ENCODE assay signal across 8 mouse cellular contexts in the genomic region with DNA sequence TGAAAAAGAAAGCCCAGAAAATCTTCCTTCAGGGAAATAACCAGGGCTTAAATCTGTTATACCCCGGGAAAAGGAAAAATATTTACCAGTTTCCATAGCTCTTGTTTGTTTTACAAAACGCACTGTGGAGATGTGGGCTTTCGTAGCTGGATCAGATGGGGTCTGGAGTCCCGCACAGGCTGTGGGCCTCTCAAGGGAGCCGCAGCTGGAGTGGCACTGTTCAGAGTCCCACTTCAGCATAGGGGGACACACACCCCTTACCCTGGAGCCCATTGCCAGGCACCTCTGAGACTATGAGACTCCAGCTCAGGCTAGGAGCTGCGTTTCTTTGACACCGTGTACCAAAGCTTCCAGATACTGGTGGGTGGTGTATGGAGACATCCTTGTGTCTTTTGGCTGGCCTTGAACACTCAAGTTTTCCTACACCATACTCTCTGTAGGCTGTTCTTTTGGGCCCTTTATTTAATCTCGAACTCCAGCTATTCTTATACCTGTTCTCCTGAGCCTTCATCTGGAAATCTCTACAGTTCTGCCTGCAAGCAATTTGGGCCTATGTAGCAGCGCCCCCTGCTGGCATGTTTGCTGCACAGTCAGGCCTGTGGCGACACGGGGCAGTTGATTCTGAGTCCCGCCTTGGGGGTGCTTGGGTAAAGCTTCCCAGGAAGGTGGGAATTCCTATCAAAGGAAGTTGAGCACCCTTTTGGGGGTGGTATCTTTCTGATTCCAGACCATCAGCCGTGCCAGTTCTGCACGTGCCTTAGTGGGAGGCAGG. TPM values are rescaled to one million over a fixed set of nuclear protein-coding genes. Genes with fewer than 3 reads are reported as not detected.
DNase-seq lines count a peak whose midpoint lies in the region; ATAC-seq and TF ChIP-seq lines count a peak whose summit lies in the region.

No protein-coding gene starts in this region.

- H3K36me3 ChIP-seq in heart, embryonic 12.5 days, result no peaks in the 10 kb centered on the region
- H3K36me3 ChIP-seq in forebrain, embryonic 15.5 days, result no peaks in the 10 kb centered on the region
- no peaks in the 10 kb centered on the region for H3K36me3 ChIP-seq in intestine, embryonic 15.5 days
- H3K36me3 ChIP-seq in stomach, postnatal 0 days (ENCODE audit: control insufficient read depth, insufficient read depth, low read length), result no peaks in the 10 kb centered on the region

- H3K9me3 ChIP-seq in heart, embryonic 12.5 days (replicated peaks), result no peaks in the 10 kb centered on the region
- H3K9me3 ChIP-seq in forebrain, embryonic 15.5 days, result no peaks in the 10 kb centered on the region
- H3K9me3 ChIP-seq in intestine, embryonic 15.5 days, result no peaks in the 10 kb centered on the region
- H3K9me3 ChIP-seq in stomach, postnatal 0 days (ENCODE audit: control insufficient read depth, low read length), result no peaks in the 10 kb centered on the region

- peak; percentile 61 for DNase-seq in heart, adult 8-10 months (ENCODE audit: low spot score)
- peak; percentile 36 for DNase-seq in c-Kit-negative CD71-positive TER-119-positive erythroid progenitor cells, embryonic 14.5 days (ENCODE audit: low read depth, low spot score)
- peak; percentile 81 for DNase-seq in left cerebral cortex, postnatal 4 days
- DNase-seq in natural killer cell, adult 2 months (ENCODE audit: low spot score in 2 of 2), result peak; percentile 24 to 45
- DNase-seq in stomach, postnatal 0 days (ENCODE audit: low spot score), result peak; percentile 81

- intact Hi-C loops in left cerebral cortex, postnatal 4 days (cut with DNase I), result loop anchor here (5.0 kb wide), 1 partner anchor 39 kb away; no protein-coding TSS in a partner anchor

- H3K27me3 ChIP-seq in heart, embryonic 12.5 days (replicated peaks), result peaks cover 5% of the 10 kb centered on the region; the same call in 1 of the 2 replicates
- H3K27me3 ChIP-seq in forebrain, embryonic 15.5 days, result no peaks in the 10 kb centered on the region
- no peaks in the 10 kb centered on the region for H3K27me3 ChIP-seq in intestine, embryonic 15.5 days (replicated peaks)
- no peaks in the 10 kb centered on the region for H3K27me3 ChIP-seq in stomach, postnatal 0 days (ENCODE audit: control insufficient read depth, insufficient read depth, low read length)

- H3K4me2 ChIP-seq in heart, embryonic 12.5 days, result no peak overlapping the region
- no peak overlapping the region for H3K4me2 ChIP-seq in forebrain, embryonic 15.5 days (replicated peaks)
- no peak overlapping the region for H3K4me2 ChIP-seq in intestine, embryonic 15.5 days (replicated peaks)
- no peak overlapping the region for H3K4me2 ChIP-seq in stomach, postnatal 0 days (replicated peaks; ENCODE audit: low read depth)

- 45% methylated on average over 14 of the region's 14 CpGs for WGBS in heart, embryonic 12.5 days
- 48% methylated on average over 14 of the region's 14 CpGs for WGBS in forebrain, embryonic 15.5 days
- 43% methylated on average over 14 of the region's 14 CpGs for WGBS in intestine, embryonic 15.5 days
- WGBS in stomach, postnatal 0 days, result 38% methylated on average over 14 of the region's 14 CpGs

- no peak overlapping the region for H3K27ac ChIP-seq in heart, embryonic 12.5 days (ENCODE audit: poor library complexity, severe bottlenecking)
- H3K27ac ChIP-seq in forebrain, embryonic 15.5 days (replicated peaks), result no peak overlapping the region
- H3K27ac ChIP-seq in intestine, embryonic 15.5 days, result no peak overlapping the region
- no peak overlapping the region for H3K27ac ChIP-seq in stomach, postnatal 0 days (replicated peaks)

- peak; percentile 94 for TF ChIP-seq CTCF in stomach, postnatal 0 days (IDR thresholded peaks at IDR 0.05; ENCODE audit: low read depth)

- no peak overlapping the region for H3K4me3 ChIP-seq in heart, embryonic 12.5 days
- no peak overlapping the region for H3K4me3 ChIP-seq in forebrain, embryonic 15.5 days
- no peak overlapping the region for H3K4me3 ChIP-seq in intestine, embryonic 15.5 days (replicated peaks)
- no peak overlapping the region for H3K4me3 ChIP-seq in stomach, postnatal 0 days (ENCODE audit: low read depth, low read length)

- H3K9ac ChIP-seq in heart, embryonic 12.5 days, result no peak overlapping the region
- H3K9ac ChIP-seq in forebrain, embryonic 15.5 days (replicated peaks), result no peak overlapping the region
- H3K9ac ChIP-seq in intestine, embryonic 15.5 days, result no peak overlapping the region
- no peak overlapping the region for H3K9ac ChIP-seq in stomach, postnatal 0 days (ENCODE audit: low read length)

- no peaks in the 10 kb centered on the region; the same call in 1 of the 2 replicates for H3K4me1 ChIP-seq in heart, embryonic 12.5 days (replicated peaks)
- H3K4me1 ChIP-seq in forebrain, embryonic 15.5 days, result no peaks in the 10 kb centered on the region
- no peaks in the 10 kb centered on the region for H3K4me1 ChIP-seq in intestine, embryonic 15.5 days (replicated peaks)
- no peaks in the 10 kb centered on the region for H3K4me1 ChIP-seq in stomach, postnatal 0 days (replicated peaks; ENCODE audit: control insufficient read depth, insufficient read depth)

- no peak for TF ChIP-seq EP300 in stomach, postnatal 0 days (optimal IDR thresholded peaks at IDR 0.05)

- ATAC-seq in heart, embryonic 12.5 days (ENCODE audit: insufficient number of reproducible peaks, low FRiP score), result no peak
- peak; percentile 55; the same call in 1 of the 2 replicates for ATAC-seq in forebrain, embryonic 15.5 days (replicated peaks)
- ATAC-seq in intestine, embryonic 15.5 days, result peak; percentile 61; the same call in 1 of the 2 replicates
- ATAC-seq in stomach, postnatal 0 days (ENCODE audit: low FRiP score, low TSS enrichment), result no peak

RNA-seq across cellular contexts. Expression of a gene that starts 28.9 kb away (rescaled TPM):
- total RNA-seq in heart, adult 8-10 months (2022), result not detected
- 0.45 and 0.58 TPM in 2 replicates for polyA plus RNA-seq in heart, embryonic 12.5 days (2016; fragmentation: Nextera tagmentation; extraction: Ambion mirVana)
- 0.13 and 0.20 TPM in 2 replicates for polyA plus RNA-seq in forebrain, embryonic 15.5 days (2015; fragmentation: Nextera tagmentation; extraction: Ambion mirVana)
- 0.82 and 1.0 TPM in 2 replicates for polyA plus RNA-seq in intestine, embryonic 15.5 days (2015; fragmentation: Nextera tagmentation; extraction: Ambion mirVana)
- total RNA-seq in left cerebral cortex, postnatal 4 days (2021), result under 1 TPM; 0.83 to 0.86 TPM
- polyA plus RNA-seq in stomach, postnatal 0 days (2015; fragmentation: Nextera tagmentation; extraction: Ambion mirVana), result 0.17 and 0.24 TPM in 2 replicates

Comparison
In these comparisons a context has a peak if more than half of its experiments do, and no peak if none do; other contexts are left out.
1. ATAC-seq: peak in forebrain, embryonic 15.5 days (single experiment) and intestine, embryonic 15.5 days (single experiment); none in heart, embryonic 12.5 days (single experiment) and stomach, postnatal 0 days (single experiment).
2. Peak in every context shown above with its lines, with median percentiles within 50 percentile points of each other: DNase-seq.